Mouse (Mus musculus) CD4-positive, CD25-positive, alpha-beta regulatory T cell, adult 4 months (primary cell): ENCODE measurements around the gene D430041D05Rik. TPM values are rescaled to one million over a fixed set of nuclear protein-coding genes. Genes with fewer than 3 reads are reported as not detected.

Experiments
- ATAC-seq: one replicate; pipeline ENCODE4 v1.8.0; 2017
- polyA plus RNA-seq, 2 experiments: library from polyadenylated mRNA; unstranded; fragments of 100-300 nt; shearing (Covaris generic); gene quantifications; one replicate each; pipeline ENCODE4 v1.2.1; 2017

The D430041D05Rik gene
- polyA plus RNA-seq, 2 experiments from 2014 or later, result not detected

- ATAC-seq, result no peak
Measured at GRCm38 (mm10) chr2:104256585-104256984, 154.2 kb downstream of the D430041D05Rik start.

GRCm38 (mm10) chr2:104254944-104255343 lies 155.9 kb downstream of the D430041D05Rik start:
- no peak for ATAC-seq

- no peak for ATAC-seq
Measured at GRCm38 (mm10) chr2:104253341-104253740, 157.5 kb downstream of the D430041D05Rik start.

- ATAC-seq, result no peak
Measured at GRCm38 (mm10) chr2:104251647-104252046, 159.2 kb downstream of the D430041D05Rik start.

- ATAC-seq, result no peak
Measured at GRCm38 (mm10) chr2:104249856-104250255, 161.0 kb downstream of the D430041D05Rik start.

GRCm38 (mm10) chr2:104246851-104247250 lies 164.0 kb downstream of the D430041D05Rik start:
- no peak for ATAC-seq

GRCm38 (mm10) chr2:104242055-104242454 lies 168.8 kb downstream of the D430041D05Rik start:
- ATAC-seq, result no peak

- no peak for ATAC-seq
Measured at GRCm38 (mm10) chr2:104237141-104237540, 173.7 kb downstream of the D430041D05Rik start.

GRCm38 (mm10) chr2:104230444-104230843 lies 180.4 kb downstream of the D430041D05Rik start:
- ATAC-seq, result no peak

GRCm38 (mm10) chr2:104226057-104226456 lies 184.8 kb downstream of the D430041D05Rik start:
- no peak for ATAC-seq

GRCm38 (mm10) chr2:104219733-104220391 lies 191.0 kb downstream of the D430041D05Rik start:
- no peak for ATAC-seq

- ATAC-seq, result no peak
Measured at GRCm38 (mm10) chr2:104218588-104219065, 192.2 kb downstream of the D430041D05Rik start.

- no peak for ATAC-seq
Measured at GRCm38 (mm10) chr2:104218114-104218513, 192.7 kb downstream of the D430041D05Rik start.

- no peak for ATAC-seq
Measured at GRCm38 (mm10) chr2:104209408-104209807, 201.4 kb downstream of the D430041D05Rik start.

- no peak for ATAC-seq
Measured at GRCm38 (mm10) chr2:104208415-104208814, 202.4 kb downstream of the D430041D05Rik start.

GRCm38 (mm10) chr2:104207948-104208347 lies 202.9 kb downstream of the D430041D05Rik start:
- no peak for ATAC-seq

GRCm38 (mm10) chr2:104205623-104206022 lies 205.2 kb downstream of the D430041D05Rik start:
- ATAC-seq, result no peak

GRCm38 (mm10) chr2:104200211-104200610 lies 210.6 kb downstream of the D430041D05Rik start:
- no peak for ATAC-seq

GRCm38 (mm10) chr2:104198186-104198585 lies 212.6 kb downstream of the D430041D05Rik start:
- ATAC-seq, result no peak

GRCm38 (mm10) chr2:104197281-104197680 lies 213.5 kb downstream of the D430041D05Rik start:
- no peak for ATAC-seq

- no peak for ATAC-seq
Measured at GRCm38 (mm10) chr2:104192401-104193141, 218.2 kb downstream of the D430041D05Rik start.

- no peak for ATAC-seq
Measured at GRCm38 (mm10) chr2:104191723-104192122, 219.1 kb downstream of the D430041D05Rik start.

GRCm38 (mm10) chr2:104188859-104189258 lies 222.0 kb downstream of the D430041D05Rik start:
- ATAC-seq, result no peak

- ATAC-seq, result peak; percentile 53
Measured at GRCm38 (mm10) chr2:104187073-104187472, 223.7 kb downstream of the D430041D05Rik start.
